Mouse (Mus musculus): ENCODE data around the gene Ralgapa1. TPM values are rescaled to one million over a fixed set of nuclear protein-coding genes. Genes with fewer than 3 reads are reported as not detected.

Gene Ralgapa1
- total RNA-seq, 2 experiments from 2014 or later: 42.6 to 44.6 TPM

Small RNA genes within 50 kb of the gene (microRNA-seq; reads per million reads assigned to microRNA genes)
- gene Gm23394: not detected

Other genes starting within 250 kb of the Ralgapa1 start
- not detected for gene Insm2, start 221.7 kb downstream of the Ralgapa1 start, total RNA-seq (2021)
- gene Brms1l, start 15.2 kb upstream of the Ralgapa1 start, total RNA-seq (2021): 10 to 100 TPM; 24.3 to 24.4 TPM

All from gastrocnemius, postnatal 4 days (tissue).